Mouse (Mus musculus) kidney, adult 2 months (tissue): ENCODE measurements at regions not wholly inside any gene's neighbourhood (a gene's known extent, or its start where the extent isn't known, plus 50 kb on each side); places are given as distances from the start of the nearest gene placed in this dataset.

Source experiments
- CTCF ChIP-seq: fragments of 200-500 bp; conservative IDR thresholded peaks from 2 replicates; pipeline ENCODE4 v1.5.1; 2011; ENCODE audit warnings: low read depth, mild to moderate bottlenecking, control low read depth, low read length, moderate library complexity, mixed read lengths; ENCODE audit not compliant: insufficient read depth, insufficient read length
- POLR2A ChIP-seq: fragments of 200-500 bp; IDR thresholded peaks from one replicate; pipeline ENCODE4 v1.6.1; 2011; ENCODE audit warnings: low read depth, low read length, control low read depth

- no peak for TF ChIP-seq CTCF
- TF ChIP-seq POLR2A = no peak
These were observed 173.3 kb downstream of the Efnb2 start for GRCm38 (mm10) chr8:8487706-8488105.
